Mouse (Mus musculus) ovary, adult 18-20 months (tissue): ENCODE results near the gene Prrt1.

Source experiments
- DNase-seq: peaks from one replicate; pipeline ENCODE4 v3.0.0; 2022; ENCODE audit warnings: low spot score, mixed read lengths

Gene Prrt1

GRCm38 (mm10) chr17:34628644-34628967 is 727 bp upstream of the Prrt1 start:
- DNase-seq = no peak

- no peak for DNase-seq
Observed at GRCm38 (mm10) chr17:34629796-34630603, 667 bp downstream of the Prrt1 start.

- DNase-seq = no peak
Observed at GRCm38 (mm10) chr17:34630761-34631301, 1.5 kb downstream of the Prrt1 start.

GRCm38 (mm10) chr17:34631647-34632046 is 2.3 kb downstream of the Prrt1 start:
- DNase-seq = no peak

GRCm38 (mm10) chr17:34632261-34632691 is 2.9 kb downstream of the Prrt1 start:
- DNase-seq = peak; percentile 77

GRCm38 (mm10) chr17:34635671-34636070 is 6.3 kb downstream of the Prrt1 start:
- no peak for DNase-seq

- DNase-seq = no peak
Observed at GRCm38 (mm10) chr17:34637459-34637858, 8.1 kb downstream of the Prrt1 start.

- no peak for DNase-seq
Observed at GRCm38 (mm10) chr17:34639461-34640255, 10.3 kb downstream of the Prrt1 start.

GRCm38 (mm10) chr17:34640778-34641601 is 11.7 kb downstream of the Prrt1 start:
- peak; percentile 52 for DNase-seq

GRCm38 (mm10) chr17:34641945-34642344 is 12.6 kb downstream of the Prrt1 start:
- DNase-seq = no peak

- DNase-seq = no peak
Observed at GRCm38 (mm10) chr17:34643379-34643778, 14.0 kb downstream of the Prrt1 start.

GRCm38 (mm10) chr17:34643944-34644343 is 14.6 kb downstream of the Prrt1 start:
- DNase-seq = no peak

GRCm38 (mm10) chr17:34644608-34645007 is 15.3 kb downstream of the Prrt1 start, which contains the start of gene Fkbpl:
Gene Fkbpl, plus strand, starts transcription at chr17:34644764.
- peak; percentile 92 for DNase-seq

GRCm38 (mm10) chr17:34645256-34645829 is 16.0 kb downstream of the Prrt1 start:
- DNase-seq = no peak

- DNase-seq = no peak
Observed at GRCm38 (mm10) chr17:34645831-34646511, 16.6 kb downstream of the Prrt1 start.

GRCm38 (mm10) chr17:34646906-34647787 is 17.8 kb downstream of the Prrt1 start, which contains the start of gene Atf6b:
Gene Atf6b, plus strand, starts transcription at chr17:34647146.
- peak; percentile 97 for DNase-seq

- DNase-seq = no peak
Observed at GRCm38 (mm10) chr17:34648141-34648890, 19.0 kb downstream of the Prrt1 start.

GRCm38 (mm10) chr17:34649106-34649864 is 20.0 kb downstream of the Prrt1 start:
- no peak for DNase-seq
